Mouse (Mus musculus): ENCODE measurements around the gene Vmn1r22.
"Not testable (repeated sequence)": the region's sequence is repeated elsewhere in the genome, so short reads cannot be mapped to it uniquely, and the experiment has no call there.

Vmn1r22 gene

DNA sequence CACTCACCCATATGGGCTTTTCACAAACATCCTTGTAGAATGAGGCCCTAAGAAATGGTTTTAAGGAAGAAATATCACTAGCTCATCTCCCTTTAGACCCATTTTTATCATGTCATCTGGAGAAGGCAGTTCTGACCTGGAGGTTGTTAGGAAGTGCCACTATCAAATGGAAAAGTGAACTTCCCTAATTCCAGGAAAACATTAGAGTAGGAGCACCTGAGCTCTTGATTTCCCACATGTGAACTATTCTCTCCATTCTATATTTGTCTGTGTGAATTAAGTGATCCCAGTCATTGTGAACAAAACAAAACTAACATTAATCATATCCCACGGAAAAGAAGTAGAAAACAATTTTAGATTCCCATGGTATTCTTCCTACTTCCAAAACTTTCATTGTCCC is at the start of gene Vmn1r22:
Gene Vmn1r22, minus strand, starts transcription at position 101 of the 400 bp plus-strand sequence.
- DNase-seq (ENCODE audit: inconsistent age in 2 of 2, low spot score in 1 of 2): no peak

DNA sequence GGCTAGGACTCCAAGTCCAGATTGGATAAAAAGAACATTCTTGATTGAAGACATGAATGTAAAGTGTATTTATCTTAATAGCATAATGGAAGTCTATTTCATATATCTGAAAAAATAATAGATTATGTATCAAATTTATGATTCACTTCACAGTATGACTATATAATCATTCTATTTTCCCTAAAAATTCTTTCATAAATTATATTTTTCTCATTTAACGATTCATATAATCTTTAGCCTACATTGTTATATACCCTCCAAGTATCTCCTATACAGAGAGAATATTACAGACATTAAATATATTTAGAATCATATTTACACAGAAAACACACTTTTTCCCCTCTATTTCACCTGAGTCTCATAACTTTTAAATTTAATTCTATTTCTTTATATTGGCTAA is 18.9 kb upstream of the Vmn1r22 start, which contains the start of gene Vmn1r23:
Gene Vmn1r23, minus strand, starts transcription at position 101 of the 400 bp plus-strand sequence.
- no peak for DNase-seq (ENCODE audit: inconsistent age in 2 of 2, low spot score in 1 of 2)

DNA sequence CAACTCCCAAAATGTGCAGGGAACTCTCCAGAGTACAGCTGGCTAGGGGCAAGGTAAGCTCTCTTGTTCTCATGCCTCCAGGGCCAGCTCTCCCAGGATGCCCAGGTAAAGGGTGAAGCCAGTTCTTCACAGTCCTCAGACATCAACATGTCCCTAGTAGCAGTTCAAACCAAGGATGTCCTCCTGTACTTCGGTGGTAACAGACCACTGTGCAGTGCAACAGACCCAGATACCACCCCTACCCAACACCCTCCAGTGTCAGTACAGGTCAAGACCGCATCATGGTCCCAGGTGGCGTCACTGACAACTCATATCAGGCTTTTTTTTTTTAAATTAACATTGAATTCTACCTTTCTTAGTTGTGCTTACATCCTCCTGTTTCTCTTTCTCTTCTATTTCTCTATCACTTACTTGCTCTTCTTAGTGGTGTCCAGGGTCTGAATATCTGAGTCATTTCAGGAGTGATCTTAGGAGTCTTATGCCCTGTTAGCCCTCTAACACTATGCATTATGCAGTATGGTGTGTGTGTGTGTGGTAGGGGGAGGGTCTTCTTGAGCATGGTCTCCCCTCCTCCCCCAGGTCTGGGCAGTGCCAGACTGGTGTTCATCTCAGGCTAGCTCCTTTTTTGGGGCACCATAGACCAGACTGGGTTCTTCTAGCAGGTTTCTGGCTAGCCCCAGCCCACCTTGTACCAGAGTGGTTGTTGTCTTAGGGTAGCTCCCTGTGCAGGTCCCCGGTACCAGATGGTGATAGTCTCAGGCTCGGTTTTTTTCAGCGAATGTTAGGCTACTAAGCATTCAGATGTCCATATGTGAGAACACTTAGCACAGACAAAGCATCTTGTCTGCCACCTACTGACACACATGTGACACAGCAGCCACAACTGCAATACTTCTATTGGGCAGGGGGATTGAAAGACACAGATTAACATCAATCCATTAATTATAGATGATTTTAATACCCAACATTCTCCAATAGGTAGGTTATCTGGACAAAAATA is 48.5 kb downstream of the Vmn1r22 start:
- DNase-seq (ENCODE audit: inconsistent age in 2 of 2, low spot score in 1 of 2): peak in 1 of 2 experiments; percentile 60

DNA sequence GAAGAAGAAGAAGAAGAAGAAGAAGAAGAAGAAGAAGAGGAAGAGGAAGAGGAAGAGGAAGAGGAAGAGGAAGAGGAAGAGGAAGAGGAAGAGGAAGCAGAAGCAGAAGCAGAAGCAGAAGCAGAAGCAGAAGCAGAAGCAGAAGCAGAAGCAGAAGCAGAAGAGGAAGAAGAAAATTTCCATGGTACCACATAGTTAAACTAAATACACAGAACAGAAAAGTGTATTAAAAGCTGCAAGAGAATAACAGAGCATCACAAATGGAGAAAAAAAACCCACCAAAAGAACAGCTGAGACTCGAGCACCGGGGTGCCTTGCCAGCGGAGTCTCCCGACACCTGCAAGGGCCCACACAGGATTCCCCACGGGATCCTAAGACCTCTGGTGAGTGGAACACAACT is 56.7 kb downstream of the Vmn1r22 start:
- not testable (repeated sequence) for DNase-seq (ENCODE audit: inconsistent age in 2 of 2, low spot score in 1 of 2)

DNA sequence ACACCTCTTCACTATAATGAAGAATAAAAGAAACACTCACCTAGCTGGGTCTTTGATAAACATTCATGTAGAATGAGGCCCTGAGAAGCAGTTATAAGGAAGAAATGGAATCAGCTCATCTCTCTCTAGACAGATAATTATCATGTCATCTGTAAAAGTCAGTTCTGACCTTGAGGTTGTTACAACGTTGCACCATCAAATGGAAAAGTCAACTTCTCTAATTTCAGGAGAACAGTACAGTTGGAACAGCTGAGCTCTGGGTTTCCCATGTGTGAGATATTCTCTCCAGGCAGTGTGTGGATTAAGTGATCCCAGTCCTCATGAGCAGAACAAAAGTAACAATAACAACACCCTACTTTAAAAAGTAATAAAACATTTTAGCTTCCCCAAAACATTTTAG is 57.5 kb downstream of the Vmn1r22 start, which contains the start of gene Vmn1r21:
Gene Vmn1r21, minus strand, starts transcription at position 58 of the 400 bp plus-strand sequence.
- no peak for DNase-seq (ENCODE audit: inconsistent age in 2 of 2, low spot score in 1 of 2)
